Mouse (Mus musculus) liver, embryonic 14.5 days (tissue): ENCODE data around the gene Tpm1. TPM values are rescaled to one million over a fixed set of nuclear protein-coding genes. Genes with fewer than 3 reads are reported as not detected.

Experiments used
- ATAC-seq: fragments of 200-750 bp; cut with Nextera tagmentation; 2 replicates; pipeline ENCODE4 v1.8.0; 2017; ENCODE audit warnings: moderate number of reproducible peaks, mild to moderate bottlenecking, moderate library complexity; ENCODE audit not compliant: insufficient read depth
- DNase-seq, 3 experiments: peaks; one replicate each; pipeline ENCODE4 v3.0.0-alpha.2; 2012 to 2013; ENCODE audit warnings: low read depth in 3 of 3, low spot score in 3 of 3
- H3K27ac ChIP-seq: fragments of 300-500 bp; sonication (generic); 2 replicates; pipeline ENCODE4 v1.5.1; 2014; ENCODE audit warnings: moderate library complexity, mild to moderate bottlenecking, control low read depth, inconsistent platforms
- H3K27me3 ChIP-seq: fragments of 300-500 bp; sonication (generic); 2 replicates; pipeline ENCODE4 v1.6.1; 2014; ENCODE audit warnings: mild to moderate bottlenecking, low read length, moderate library complexity; ENCODE audit not compliant: control insufficient read depth, insufficient read depth
- H3K36me3 ChIP-seq: fragments of 300-500 bp; sonication (generic); replicated peaks from 2 replicates; pipeline ENCODE4 v1.6.1; 2014; ENCODE audit warnings: low read depth; ENCODE audit not compliant: control insufficient read depth, insufficient read depth
- H3K4me1 ChIP-seq, 2 experiments: fragments of 200-500 bp in 1 of 2; fragments of 300-500 bp in 1 of 2; sonication (generic) in 1 of 2; replicated peaks; 2 replicates each; pipeline ENCODE4 v1.6.1; 2012 to 2014; ENCODE audit warnings: antibody characterized with exemption in 1 of 2, inconsistent platforms in 1 of 2, low read length in 1 of 2; ENCODE audit not compliant: control insufficient read depth in 2 of 2, insufficient read depth in 2 of 2
- H3K4me2 ChIP-seq: fragments of 300-500 bp; sonication (generic); 2 replicates; pipeline ENCODE4 v1.6.1; 2014; ENCODE audit warnings: low read depth, mild to moderate bottlenecking, control low read depth, moderate library complexity
- H3K4me3 ChIP-seq, 2 experiments: fragments of 200-500 bp in 1 of 2; fragments of 300-500 bp in 1 of 2; sonication (generic) in 1 of 2; 2 replicates each; pipeline ENCODE4 v1.5.1; 2012 to 2014; ENCODE audit warnings: low read depth in 2 of 2, low read length in 2 of 2, mild to moderate bottlenecking in 2 of 2, control low read depth in 1 of 2, inconsistent platforms in 1 of 2, moderate library complexity in 1 of 2; ENCODE audit not compliant: insufficient read depth in 1 of 2
- H3K9ac ChIP-seq: fragments of 300-500 bp; sonication (generic); replicated peaks from 2 replicates; pipeline ENCODE4 v1.6.1; 2014; ENCODE audit warnings: mild to moderate bottlenecking, control low read depth, moderate library complexity
- H3K9me3 ChIP-seq: fragments of 300-500 bp; sonication (generic); 2 replicates; pipeline ENCODE4 v1.6.1; 2016; ENCODE audit warnings: low read length, mixed read lengths; ENCODE audit not compliant: control insufficient read depth
- CTCF ChIP-seq: IDR thresholded peaks from 2 replicates; pipeline ENCODE4 v1.5.1; 2016; ENCODE audit warnings: antibody characterized with exemption, low read depth, control low read depth
- EP300 ChIP-seq: IDR thresholded peaks from 2 replicates; pipeline ENCODE4 v1.6.1; 2016; ENCODE audit warnings: antibody characterized with exemption, low read depth
- WGBS: fragments of 180-500 bp; shearing (Covaris S2); extraction: QIAGEN DNeasy Blood & Tissue Kit; methylation state at CpG from one replicate; pipeline ENCODE4 v1.1.7; 2014; ENCODE audit not compliant: insufficient replicate concordance; 5-methylcytosine and 5-hydroxymethylcytosine counted together
- polyA plus RNA-seq, 2 experiments: library from polyadenylated mRNA; depleted of rRNA in 1 of 2; stranded (reverse) in 1 of 2; unstranded in 1 of 2; fragments of >200 nt; fragmentation: Nextera tagmentation in 1 of 2; extraction: Ambion mirVana in 1 of 2; gene quantifications; 2 replicates each; pipeline versions ENCODE4 v1.2.1 to v1.2.3; 2012 to 2014

The Tpm1 gene
- polyA plus RNA-seq, 2 experiments: 87.4 to 113 TPM

DNA sequence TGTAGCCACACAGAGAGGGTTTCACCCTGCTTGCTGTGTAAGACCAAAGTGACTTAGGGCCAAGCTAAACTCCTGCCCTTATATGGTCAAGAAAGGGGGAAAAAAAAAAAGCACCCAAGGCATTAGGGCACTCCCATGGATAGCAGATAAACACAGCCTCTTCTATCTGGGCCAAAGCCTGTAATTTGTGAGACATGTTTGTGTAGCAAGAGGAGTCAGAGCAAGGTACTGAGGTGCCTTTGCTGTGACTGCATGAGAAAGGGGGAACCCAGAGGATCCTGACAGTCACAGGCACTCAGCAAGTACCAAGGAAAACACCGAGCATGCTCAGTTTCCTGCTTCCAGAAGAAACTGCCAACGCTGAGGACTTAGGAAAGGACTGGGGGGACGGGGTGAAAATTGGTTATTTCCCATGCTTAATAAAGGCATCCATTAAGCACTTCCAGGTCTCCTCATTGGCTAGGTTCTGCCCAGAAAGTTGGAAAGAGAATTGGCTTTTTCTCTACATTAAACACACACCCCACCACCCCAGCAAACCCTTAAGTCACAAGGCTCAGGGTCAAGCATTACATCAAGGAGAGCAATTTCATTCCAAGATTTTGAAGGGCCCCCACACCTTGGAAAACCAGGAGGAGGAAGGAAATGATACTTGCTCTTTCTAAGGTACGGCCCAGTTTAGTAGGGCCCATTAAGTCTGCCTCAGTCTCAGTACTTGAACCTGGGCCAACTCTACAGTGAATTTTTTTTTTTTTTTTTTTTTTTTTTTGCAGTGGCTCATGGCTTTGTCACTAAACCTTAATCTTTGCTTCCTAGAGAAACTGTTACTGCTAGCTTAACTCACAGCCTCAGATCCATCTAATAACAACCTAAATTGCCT lies 8.0 kb downstream of the Tpm1 start:
- peak; percentile 62 to 65 (median 63) for DNase-seq
- WGBS: 28% methylated on average over 4 of the region's 4 CpGs
- peaks cover 53 to 56% of the 10 kb centered on the region in 2 experiments for H3K4me1 ChIP-seq

DNA sequence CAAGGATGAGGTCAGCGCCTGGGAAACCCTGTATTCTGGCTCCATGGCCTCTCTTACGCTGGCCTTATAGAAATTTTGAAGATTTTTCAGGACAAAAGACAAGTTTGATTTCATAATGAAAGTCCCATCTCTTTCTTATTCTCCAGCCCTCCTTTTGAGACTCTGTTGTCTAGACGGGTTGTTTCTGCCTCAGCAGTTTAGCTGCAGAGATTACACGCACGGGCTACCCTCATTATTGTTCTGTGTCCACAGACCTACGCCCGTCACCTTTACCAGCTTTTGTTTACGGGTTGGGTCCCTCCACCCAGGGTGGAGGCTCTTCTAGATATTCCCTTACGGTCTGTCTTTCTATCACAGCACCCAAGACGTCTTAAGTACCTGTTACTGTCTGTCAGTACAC lies 9.3 kb downstream of the Tpm1 start:
- Histone ChIP-seq H3K36me3 (peaks cover 22% of the 10 kb centered on the region), H3K27ac (peak overlapping the region; percentile 93), H3K4me3 (peak overlapping the region; percentile 7 to 96; a peak in 3 of 4 replicates), H3K4me1 (peaks cover 53 to 56% of the 10 kb centered on the region in 2 experiments), H3K9me3 (peaks cover 4% of the 10 kb centered on the region), H3K4me2 (peak overlapping the region; percentile 96), H3K9ac (peak overlapping the region; percentile 97), H3K27me3 (peaks cover 7% of the 10 kb centered on the region)
- TF ChIP-seq CTCF: no peak
- no peak for TF ChIP-seq EP300
- WGBS: 37% methylated on average over 10 of the region's 10 CpGs
- DNase-seq (no peak), ATAC-seq (no peak)

More for the DNA sequence above, 8.0 kb downstream of the Tpm1 start:
- Histone ChIP-seq H3K27me3 (peaks cover 20% of the 10 kb centered on the region), H3K4me2 (peak overlapping the region; percentile 96), H3K4me3 (peak overlapping the region; percentile 77 to 96), H3K9me3 (no peaks in the 10 kb centered on the region), H3K36me3 (peaks cover 9% of the 10 kb centered on the region), H3K9ac (peak overlapping the region; percentile 97), H3K27ac (peak overlapping the region; percentile 93)
- no peak for TF ChIP-seq CTCF
- TF ChIP-seq EP300: peak; percentile 33; the same call in 1 of the 2 replicates
- peak; percentile 6; the same call in 1 of the 2 replicates for ATAC-seq

DNA sequence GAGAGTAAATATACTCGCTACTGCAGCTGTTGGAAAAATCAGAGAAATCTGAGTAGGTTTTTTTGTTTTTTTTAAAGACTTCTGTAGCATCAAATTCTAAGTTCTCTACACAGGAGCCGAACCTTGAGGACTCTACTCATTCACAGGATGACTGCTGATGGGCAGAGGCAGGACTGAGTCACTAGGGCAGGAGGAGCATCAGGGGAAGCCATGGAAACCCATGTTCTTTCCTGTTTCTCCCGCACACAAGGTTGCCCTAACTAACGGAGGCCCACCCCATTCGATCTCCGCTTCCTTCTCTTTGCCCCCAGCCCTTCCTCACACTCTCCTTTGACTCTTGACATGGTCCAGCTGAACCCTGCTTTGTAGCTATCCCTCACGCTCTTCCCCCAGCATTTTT lies 10.5 kb downstream of the Tpm1 start:
- peaks cover 7% of the 10 kb centered on the region for H3K9me3 ChIP-seq
- H3K4me2 ChIP-seq: peak overlapping the region; percentile 57
- no peak overlapping the region for H3K4me3 ChIP-seq
- H3K27ac ChIP-seq: peak overlapping the region; percentile 39; the same call in 1 of the 2 replicates
- no peaks in the 10 kb centered on the region for H3K27me3 ChIP-seq
- 68% methylated on average over 7 of the region's 7 CpGs for WGBS
- ATAC-seq (no peak), DNase-seq (no peak)
- H3K36me3 ChIP-seq: peaks cover 34% of the 10 kb centered on the region
- H3K4me1 ChIP-seq: peaks cover 53 to 54% of the 10 kb centered on the region in 2 experiments
- TF ChIP-seq CTCF: no peak
- no peak for TF ChIP-seq EP300
- no peak overlapping the region; the same call in 1 of the 2 replicates for H3K9ac ChIP-seq

DNA sequence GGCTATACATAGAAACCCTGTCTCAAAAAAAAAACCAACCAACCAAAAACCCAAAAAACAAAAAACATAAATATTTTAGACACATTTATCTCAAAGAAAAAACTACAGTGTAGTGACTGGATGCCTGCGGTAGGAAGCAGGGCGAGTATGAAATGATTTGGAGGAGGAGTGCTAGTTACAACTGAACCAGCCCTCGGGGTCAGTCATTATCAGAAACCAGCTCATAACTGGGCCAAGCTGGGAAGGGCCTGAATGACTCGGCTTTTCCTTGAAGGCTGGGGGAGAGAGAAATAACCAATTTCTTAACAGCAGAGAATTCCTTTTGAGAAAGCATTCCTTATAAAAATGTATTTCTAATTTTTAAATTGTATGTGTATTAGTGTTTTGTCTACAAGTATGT lies 11.5 kb downstream of the Tpm1 start:
- DNase-seq: peak in 1 of 3 experiments; percentile 59
- Histone ChIP-seq H3K36me3 (peaks cover 44% of the 10 kb centered on the region), H3K9me3 (peaks cover 7% of the 10 kb centered on the region), H3K27ac (peak overlapping the region; percentile 88), H3K9ac (peak overlapping the region; percentile 40; the same call in 1 of the 2 replicates), H3K4me2 (peak overlapping the region; percentile 57), H3K4me3 (0 out of 4 replicates have a peak overlapping the region, but pooled peaks of 1 of the 2 experiments have one; percentile 1), H3K4me1 (peaks cover 53 to 54% of the 10 kb centered on the region in 2 experiments), H3K27me3 (no peaks in the 10 kb centered on the region)
- 25% methylated on average over 4 of the region's 4 CpGs for WGBS
- no peak for TF ChIP-seq EP300
- no peak for TF ChIP-seq CTCF
- ATAC-seq: peak; percentile 48; the same call in 1 of the 2 replicates

DNA sequence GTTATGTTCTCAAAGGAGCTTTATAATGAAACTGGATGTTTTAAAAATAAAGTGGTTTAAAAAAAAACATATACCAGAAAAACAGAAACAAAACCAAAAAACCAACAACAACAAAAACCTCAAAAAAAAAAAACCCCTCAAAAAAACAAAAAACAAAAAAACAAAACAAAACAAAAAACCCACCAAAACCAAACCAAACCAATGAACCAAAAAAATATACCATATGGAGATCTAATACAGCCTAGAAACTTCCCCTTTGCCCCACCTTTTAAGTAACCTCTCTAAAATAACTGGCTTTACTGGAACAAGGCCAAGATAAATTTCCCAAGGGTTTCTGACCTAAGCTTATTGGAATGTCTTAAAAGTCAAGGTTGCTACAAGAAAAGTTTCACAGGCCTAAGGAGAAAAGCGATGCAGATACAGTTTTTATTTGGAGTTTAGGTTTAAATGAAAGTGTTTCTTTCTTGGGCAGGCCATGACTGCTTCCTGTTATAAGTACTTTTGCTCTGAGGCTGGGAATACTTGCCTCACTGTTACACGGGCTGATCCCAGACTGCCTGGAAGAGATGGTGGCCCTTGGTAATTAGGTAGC lies 12.6 kb downstream of the Tpm1 start:
- Histone ChIP-seq H3K4me2 (peak overlapping the region; percentile 57; the same call in 1 of the 2 replicates), H3K9ac (no peak overlapping the region; the same call in 1 of the 2 replicates), H3K4me1 (peaks cover 45 to 47% of the 10 kb centered on the region in 2 experiments), H3K27me3 (no peaks in the 10 kb centered on the region), H3K9me3 (peaks cover 7% of the 10 kb centered on the region), H3K36me3 (peaks cover 54% of the 10 kb centered on the region), H3K4me3 (no peak overlapping the region), H3K27ac (peak overlapping the region; percentile 88)
- ATAC-seq (no peak), DNase-seq (no peak)
- 69% methylated on average over 2 of the region's 2 CpGs for WGBS
- no peak for TF ChIP-seq CTCF
- TF ChIP-seq EP300: no peak
